Mouse (Mus musculus): ENCODE measurements at regions not wholly inside any gene's neighbourhood (a gene's known extent, or its start where the extent isn't known, plus 50 kb on each side); places are given as distances from the start of the nearest gene placed in this dataset.

GRCm38 (mm10) chr4:37445268-37445667 lies 493.7 kb upstream of the Lingo2 start:
- Histone ChIP-seq H3K9ac (ENCODE audit: low read depth, low read length) (no peak overlapping the region), H3K4me1 (replicated peaks; ENCODE audit: control insufficient read depth, insufficient read depth, low read length) (no peaks in the 10 kb centered on the region), H3K9me3 (ENCODE audit: control insufficient read depth) (no peaks in the 10 kb centered on the region), H3K27ac (ENCODE audit: low read depth, low read length) (no peak overlapping the region), H3K4me3 (ENCODE audit: low read depth, low read length) (no peak overlapping the region), H3K4me2 (replicated peaks; ENCODE audit: low read depth) (no peak overlapping the region), H3K27me3 (replicated peaks; ENCODE audit: control insufficient read depth, insufficient read depth, low read length) (no peaks in the 10 kb centered on the region), H3K36me3 (ENCODE audit: control insufficient read depth, insufficient read depth) (no peaks in the 10 kb centered on the region)
- peak; percentile 30 for TF ChIP-seq CTCF (IDR thresholded peaks at IDR 0.05; ENCODE audit: low read depth)
- WGBS, result 44% methylated on average over 2 of the region's 2 CpGs
- no peak for ATAC-seq

GRCm38 (mm10) chr4:37412755-37413154 lies 461.2 kb upstream of the Lingo2 start:
- no peak for TF ChIP-seq CTCF (IDR thresholded peaks at IDR 0.05; ENCODE audit: low read depth)

GRCm38 (mm10) chr4:37388118-37388517 lies 436.6 kb upstream of the Lingo2 start:
- Histone ChIP-seq H3K9me3 (ENCODE audit: control insufficient read depth) (no peaks in the 10 kb centered on the region), H3K36me3 (ENCODE audit: control insufficient read depth, insufficient read depth) (no peaks in the 10 kb centered on the region), H3K4me1 (replicated peaks; ENCODE audit: control insufficient read depth, insufficient read depth, low read length) (no peaks in the 10 kb centered on the region), H3K4me3 (ENCODE audit: low read depth, low read length) (no peak overlapping the region), H3K9ac (ENCODE audit: low read depth, low read length) (no peak overlapping the region), H3K27ac (ENCODE audit: low read depth, low read length) (no peak overlapping the region), H3K27me3 (replicated peaks; ENCODE audit: control insufficient read depth, insufficient read depth, low read length) (no peaks in the 10 kb centered on the region), H3K4me2 (replicated peaks; ENCODE audit: low read depth) (no peak overlapping the region)
- no peak for ATAC-seq
- TF ChIP-seq CTCF (IDR thresholded peaks at IDR 0.05; ENCODE audit: low read depth), result no peak

More at GRCm38 (mm10) chr4:37412755-37413154, 461.2 kb upstream of the Lingo2 start:
- 45% methylated on average over 2 of the region's 2 CpGs for WGBS
- no peak for ATAC-seq
- Histone ChIP-seq H3K27me3 (replicated peaks; ENCODE audit: control insufficient read depth, insufficient read depth, low read length) (no peaks in the 10 kb centered on the region), H3K4me1 (replicated peaks; ENCODE audit: control insufficient read depth, insufficient read depth, low read length) (no peaks in the 10 kb centered on the region), H3K36me3 (ENCODE audit: control insufficient read depth, insufficient read depth) (no peaks in the 10 kb centered on the region), H3K4me3 (ENCODE audit: low read depth, low read length) (no peak overlapping the region), H3K9ac (ENCODE audit: low read depth, low read length) (no peak overlapping the region), H3K9me3 (ENCODE audit: control insufficient read depth) (no peaks in the 10 kb centered on the region), H3K27ac (ENCODE audit: low read depth, low read length) (no peak overlapping the region), H3K4me2 (replicated peaks; ENCODE audit: low read depth) (no peak overlapping the region)

- Histone ChIP-seq H3K4me1 (replicated peaks; ENCODE audit: control insufficient read depth, insufficient read depth, low read length) (no peaks in the 10 kb centered on the region), H3K9me3 (ENCODE audit: control insufficient read depth) (no peaks in the 10 kb centered on the region), H3K27me3 (replicated peaks; ENCODE audit: control insufficient read depth, insufficient read depth, low read length) (no peaks in the 10 kb centered on the region), H3K27ac (ENCODE audit: low read depth, low read length) (no peak overlapping the region), H3K4me3 (ENCODE audit: low read depth, low read length) (no peak overlapping the region), H3K36me3 (ENCODE audit: control insufficient read depth, insufficient read depth) (no peaks in the 10 kb centered on the region), H3K9ac (ENCODE audit: low read depth, low read length) (no peak overlapping the region), H3K4me2 (replicated peaks; ENCODE audit: low read depth) (no peak overlapping the region)
- ATAC-seq, result no peak
- TF ChIP-seq CTCF (IDR thresholded peaks at IDR 0.05; ENCODE audit: low read depth), result no peak
- 31% methylated on average over 1 of the region's 1 CpGs for WGBS
Observed at GRCm38 (mm10) chr4:37386882-37387281, 435.3 kb upstream of the Lingo2 start.

GRCm38 (mm10) chr4:37364209-37364608 lies 412.7 kb upstream of the Lingo2 start:
- WGBS, result 70% methylated on average over 3 of the region's 3 CpGs
- Histone ChIP-seq H3K27ac (ENCODE audit: low read depth, low read length) (no peak overlapping the region), H3K4me1 (replicated peaks; ENCODE audit: control insufficient read depth, insufficient read depth, low read length) (no peaks in the 10 kb centered on the region), H3K4me2 (replicated peaks; ENCODE audit: low read depth) (no peak overlapping the region), H3K9ac (ENCODE audit: low read depth, low read length) (no peak overlapping the region), H3K9me3 (ENCODE audit: control insufficient read depth) (no peaks in the 10 kb centered on the region), H3K4me3 (ENCODE audit: low read depth, low read length) (no peak overlapping the region), H3K27me3 (replicated peaks; ENCODE audit: control insufficient read depth, insufficient read depth, low read length) (no peaks in the 10 kb centered on the region), H3K36me3 (ENCODE audit: control insufficient read depth, insufficient read depth) (no peaks in the 10 kb centered on the region)
- no peak for ATAC-seq
- TF ChIP-seq CTCF (IDR thresholded peaks at IDR 0.05; ENCODE audit: low read depth), result no peak

- no peak overlapping the region for H3K4me2 ChIP-seq (replicated peaks; ENCODE audit: low read depth)
- no peak overlapping the region for H3K27ac ChIP-seq (ENCODE audit: low read depth, low read length)
- H3K9ac ChIP-seq (ENCODE audit: low read depth, low read length), result no peak overlapping the region
- no peaks in the 10 kb centered on the region for H3K27me3 ChIP-seq (replicated peaks; ENCODE audit: control insufficient read depth, insufficient read depth, low read length)
- no peaks in the 10 kb centered on the region for H3K36me3 ChIP-seq (ENCODE audit: control insufficient read depth, insufficient read depth)
- no peak for ATAC-seq
- WGBS, result 84% methylated on average over 5 of the region's 5 CpGs
- TF ChIP-seq CTCF (IDR thresholded peaks at IDR 0.05; ENCODE audit: low read depth), result no peak
- H3K9me3 ChIP-seq (ENCODE audit: control insufficient read depth), result no peaks in the 10 kb centered on the region
- no peaks in the 10 kb centered on the region for H3K4me1 ChIP-seq (replicated peaks; ENCODE audit: control insufficient read depth, insufficient read depth, low read length)
- H3K4me3 ChIP-seq (ENCODE audit: low read depth, low read length), result no peak overlapping the region
Observed at GRCm38 (mm10) chr4:37361254-37361653, 409.7 kb upstream of the Lingo2 start.

GRCm38 (mm10) chr4:37338376-37338775 lies 386.8 kb upstream of the Lingo2 start:
- ATAC-seq, result no peak
- no peaks in the 10 kb centered on the region for H3K9me3 ChIP-seq (ENCODE audit: control insufficient read depth)
- H3K36me3 ChIP-seq (ENCODE audit: control insufficient read depth, insufficient read depth), result no peaks in the 10 kb centered on the region
- no peaks in the 10 kb centered on the region for H3K4me1 ChIP-seq (replicated peaks; ENCODE audit: control insufficient read depth, insufficient read depth, low read length)
- H3K4me2 ChIP-seq (replicated peaks; ENCODE audit: low read depth), result no peak overlapping the region
- H3K27ac ChIP-seq (ENCODE audit: low read depth, low read length), result no peak overlapping the region
- no peaks in the 10 kb centered on the region for H3K27me3 ChIP-seq (replicated peaks; ENCODE audit: control insufficient read depth, insufficient read depth, low read length)
- H3K4me3 ChIP-seq (ENCODE audit: low read depth, low read length), result no peak overlapping the region
- TF ChIP-seq CTCF (IDR thresholded peaks at IDR 0.05; ENCODE audit: low read depth), result no peak
- H3K9ac ChIP-seq (ENCODE audit: low read depth, low read length), result no peak overlapping the region

Measured in intestine, postnatal 0 days (tissue).